Mouse (Mus musculus) heart, embryonic 10.5 days (tissue): ENCODE measurements around the gene Scarb1. TPM values are rescaled to one million over a fixed set of nuclear protein-coding genes. Genes with fewer than 3 reads are reported as not detected.

ENCODE experiments used
- polyA plus RNA-seq: library from polyadenylated mRNA; unstranded; fragments of >200 nt; fragmentation: Nextera tagmentation; extraction: Ambion mirVana; gene quantifications from 2 replicates; pipeline ENCODE4 v1.2.1, GENCODE M21; 2016

Gene Scarb1
- polyA plus RNA-seq, 1 experiment from 2014 or later, result 73.1 TPM

Other genes with a start within 250 kb of the Scarb1 start
- 17.8 and 23.3 TPM in 2 replicates for gene Ncor2, start 161.9 kb downstream of the Scarb1 start, polyA plus RNA-seq
- 0.34 and 0.67 TPM in 2 replicates for gene Gm10382, start 48.2 kb upstream of the Scarb1 start, polyA plus RNA-seq
- gene Ubc, start 49.1 kb upstream of the Scarb1 start, polyA plus RNA-seq, result 921 and 966 TPM in 2 replicates
- gene Dhx37, start 93.0 kb upstream of the Scarb1 start, polyA plus RNA-seq, result 15.9 and 18.7 TPM in 2 replicates
- gene Bri3bp, start 100.5 kb upstream of the Scarb1 start, polyA plus RNA-seq, result 45.6 and 52.9 TPM in 2 replicates
- 24.2 and 30.1 TPM in 2 replicates for gene Aacs, start 134.7 kb upstream of the Scarb1 start, polyA plus RNA-seq
- gene Tmem132b, start 190.7 kb upstream of the Scarb1 start, polyA plus RNA-seq, result 0.04 TPM in 1 of 2 replicates, not detected in the other